Mouse (Mus musculus): ENCODE results near the gene Agap2. TPM values are rescaled to one million over a fixed set of nuclear protein-coding genes. Genes with fewer than 3 reads are reported as not detected.

Agap2 gene
- total and polyA plus RNA-seq, 2 experiments = 0.28 to 0.55 TPM

DNA sequence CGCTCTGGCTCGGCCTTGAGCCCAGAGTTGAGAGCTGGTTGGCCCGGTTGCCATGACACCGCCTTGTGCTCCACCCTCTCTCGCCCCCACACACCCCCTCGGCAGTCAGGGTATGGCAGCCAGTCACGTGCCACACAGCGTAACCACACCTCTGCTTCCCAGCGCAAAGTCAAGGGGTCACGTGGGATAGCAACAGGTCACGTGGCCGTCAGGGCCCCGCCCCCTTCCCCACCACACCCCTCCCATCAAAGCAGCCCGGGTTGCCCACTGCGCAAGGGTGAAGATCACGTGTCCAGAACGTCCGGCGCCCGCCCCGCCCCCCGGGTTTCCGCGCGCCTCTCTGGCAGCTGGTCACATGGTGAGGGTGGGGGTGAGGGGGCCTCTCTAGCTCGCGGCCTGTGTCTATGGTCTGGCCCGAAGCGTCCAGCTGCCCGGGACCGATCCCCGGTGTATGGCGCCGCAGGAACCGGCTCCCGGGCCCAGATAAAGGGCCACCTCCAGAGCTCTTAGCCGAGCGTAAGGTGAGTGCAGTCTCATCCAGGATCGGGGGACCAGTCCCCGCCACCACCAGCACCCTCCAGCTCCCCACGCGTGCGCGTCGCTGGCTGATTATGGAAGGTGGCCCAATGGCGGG lies 11.7 kb upstream of the Agap2 start, which contains the start of gene Cdk4:
Cdk4 (plus strand) TSS at position 296 of the 634 bp plus-strand sequence.
- TF ChIP-seq CTCF (IDR thresholded peaks at IDR 0.05; ENCODE audit: low read depth, low read length) (no peak), POLR2A (IDR thresholded peaks at IDR 0.05; ENCODE audit: extremely low read depth, insufficient read depth, low read length) (peak; percentile 67; the same call in 1 of the 2 replicates)
- H3K27ac ChIP-seq (replicated peaks; ENCODE audit: insufficient read depth, low read depth, low read length) = peak within 1 kb of the TSS; percentile 74
- under 1% methylated on average over 46 of the region's 46 CpGs for WGBS
- H3K4me1 ChIP-seq (ENCODE audit: control insufficient read depth, insufficient read depth, low read length) = peaks cover 11% of the 10 kb centered on the region
- H3K27me3 ChIP-seq (ENCODE audit: control insufficient read depth, insufficient read depth, low read length) = no peaks in the 10 kb centered on the region
- H3K9ac ChIP-seq (ENCODE audit: low read depth, low read length) = peak within 1 kb of the TSS; percentile 87
- peak; percentile 92 for DNase-seq (ENCODE audit: extremely low read depth, low read depth, low spot score)
- H3K79me2 ChIP-seq (ENCODE audit: control insufficient read depth, insufficient read depth, low read length) = peaks cover 5% of the 10 kb centered on the region; the same call in 1 of the 2 replicates
- H3K4me3 ChIP-seq (ENCODE audit: insufficient read depth, low read depth, low read length) = peak within 1 kb of the TSS; percentile 87
- H3K36me3 ChIP-seq (ENCODE audit: control insufficient read depth, insufficient read depth, low read length) = peaks cover 20% of the 10 kb centered on the region

- no peaks in the 10 kb centered on the region for H3K27me3 ChIP-seq (ENCODE audit: control insufficient read depth, insufficient read depth, low read length)
- TF ChIP-seq POLR2A (IDR thresholded peaks at IDR 0.05; ENCODE audit: extremely low read depth, insufficient read depth, low read length) (no peak), CTCF (IDR thresholded peaks at IDR 0.05; ENCODE audit: low read depth, low read length) (no peak)
- peak overlapping the region; percentile 87 for H3K9ac ChIP-seq (ENCODE audit: low read depth, low read length)
- peaks cover 15% of the 10 kb centered on the region for H3K4me1 ChIP-seq (ENCODE audit: control insufficient read depth, insufficient read depth, low read length)
- peaks cover 22% of the 10 kb centered on the region for H3K36me3 ChIP-seq (ENCODE audit: control insufficient read depth, insufficient read depth, low read length)
- peaks cover 8% of the 10 kb centered on the region; the same call in 1 of the 2 replicates for H3K79me2 ChIP-seq (ENCODE audit: control insufficient read depth, insufficient read depth, low read length)
- 10% methylated on average over 37 of the region's 37 CpGs for WGBS
- H3K27ac ChIP-seq (replicated peaks; ENCODE audit: insufficient read depth, low read depth, low read length) = peak overlapping the region; percentile 74
- no peak for DNase-seq (ENCODE audit: extremely low read depth, low read depth, low spot score)
- peak overlapping the region; percentile 87 for H3K4me3 ChIP-seq (ENCODE audit: insufficient read depth, low read depth, low read length)
Observed at GRCm38 (mm10) chr10:127063913-127064870, 10.9 kb upstream of the Agap2 start.

DNA sequence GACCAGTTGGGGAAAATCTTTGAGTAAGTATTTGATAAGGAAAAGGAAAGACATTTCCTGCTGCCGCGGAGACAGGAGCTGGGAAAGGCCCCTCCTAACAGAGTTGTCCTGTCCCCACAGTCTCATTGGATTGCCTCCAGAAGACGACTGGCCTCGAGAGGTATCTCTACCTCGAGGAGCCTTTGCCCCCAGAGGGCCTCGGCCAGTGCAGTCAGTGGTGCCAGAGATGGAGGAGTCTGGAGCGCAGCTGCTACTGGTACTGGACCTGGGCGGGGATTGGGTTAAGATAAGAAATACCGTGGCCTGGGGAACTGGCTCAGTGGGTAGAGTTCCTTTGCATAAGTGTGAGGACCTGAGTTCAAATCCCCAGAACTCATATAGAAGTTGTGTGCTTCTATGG lies 9.1 kb upstream of the Agap2 start:
- peaks cover 22% of the 10 kb centered on the region for H3K36me3 ChIP-seq (ENCODE audit: control insufficient read depth, insufficient read depth, low read length)
- no peak for TF ChIP-seq CTCF (IDR thresholded peaks at IDR 0.05; ENCODE audit: low read depth, low read length)
- TF ChIP-seq POLR2A (IDR thresholded peaks at IDR 0.05; ENCODE audit: extremely low read depth, insufficient read depth, low read length) = no peak
- no peak overlapping the region for H3K4me3 ChIP-seq (ENCODE audit: insufficient read depth, low read depth, low read length)
- no peaks in the 10 kb centered on the region for H3K27me3 ChIP-seq (ENCODE audit: control insufficient read depth, insufficient read depth, low read length)
- no peak for DNase-seq (ENCODE audit: extremely low read depth, low read depth, low spot score)
- H3K79me2 ChIP-seq (ENCODE audit: control insufficient read depth, insufficient read depth, low read length) = peaks cover 8% of the 10 kb centered on the region; the same call in 1 of the 2 replicates
- H3K27ac ChIP-seq (replicated peaks; ENCODE audit: insufficient read depth, low read depth, low read length) = no peak overlapping the region
- H3K4me1 ChIP-seq (ENCODE audit: control insufficient read depth, insufficient read depth, low read length) = peaks cover 19% of the 10 kb centered on the region
- H3K9ac ChIP-seq (ENCODE audit: low read depth, low read length) = no peak overlapping the region
- WGBS = 74% methylated on average over 9 of the region's 9 CpGs

DNA sequence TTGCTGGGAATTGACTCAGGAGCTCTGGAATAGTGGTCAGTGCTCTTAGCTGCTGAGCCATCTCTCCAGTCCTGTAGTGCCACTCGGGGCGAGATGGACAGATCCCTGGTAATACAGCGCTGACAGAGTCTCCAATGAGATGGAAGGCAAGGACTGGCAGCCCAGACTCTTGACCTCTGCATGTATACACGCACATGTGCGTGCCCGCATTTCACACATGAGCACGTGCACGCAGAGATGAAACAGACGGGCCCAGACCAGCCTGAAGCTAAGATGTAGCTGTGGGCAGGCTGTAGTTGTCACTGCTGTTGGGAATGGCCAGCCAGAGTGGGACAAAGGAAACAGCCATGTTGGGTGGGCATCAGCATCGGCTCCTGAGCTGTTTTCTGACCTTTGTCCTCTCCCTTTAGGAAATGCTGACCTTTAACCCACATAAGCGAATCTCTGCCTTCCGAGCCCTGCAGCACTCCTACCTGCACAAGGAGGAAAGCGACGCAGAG lies 8.5 kb upstream of the Agap2 start:
- 72% methylated on average over 14 of the region's 14 CpGs for WGBS
- H3K27me3 ChIP-seq (ENCODE audit: control insufficient read depth, insufficient read depth, low read length) = no peaks in the 10 kb centered on the region
- DNase-seq (ENCODE audit: extremely low read depth, low read depth, low spot score) = peak; percentile 57
- TF ChIP-seq POLR2A (IDR thresholded peaks at IDR 0.05; ENCODE audit: extremely low read depth, insufficient read depth, low read length) = no peak
- peak; percentile 13; the same call in 1 of the 2 replicates for TF ChIP-seq CTCF (IDR thresholded peaks at IDR 0.05; ENCODE audit: low read depth, low read length)
- no peak overlapping the region for H3K4me3 ChIP-seq (ENCODE audit: insufficient read depth, low read depth, low read length)
- peak overlapping the region; percentile 25 for H3K27ac ChIP-seq (replicated peaks; ENCODE audit: insufficient read depth, low read depth, low read length)
- peaks cover 22% of the 10 kb centered on the region for H3K4me1 ChIP-seq (ENCODE audit: control insufficient read depth, insufficient read depth, low read length)
- H3K9ac ChIP-seq (ENCODE audit: low read depth, low read length) = no peak overlapping the region
- peaks cover 8% of the 10 kb centered on the region; the same call in 1 of the 2 replicates for H3K79me2 ChIP-seq (ENCODE audit: control insufficient read depth, insufficient read depth, low read length)
- peaks cover 22% of the 10 kb centered on the region for H3K36me3 ChIP-seq (ENCODE audit: control insufficient read depth, insufficient read depth, low read length)

GRCm38 (mm10) chr10:127068360-127069038 lies 6.6 kb upstream of the Agap2 start:
- TF ChIP-seq POLR2A (IDR thresholded peaks at IDR 0.05; ENCODE audit: extremely low read depth, insufficient read depth, low read length) (no peak), CTCF (IDR thresholded peaks at IDR 0.05; ENCODE audit: low read depth, low read length) (no peak)
- peaks cover 22% of the 10 kb centered on the region for H3K4me1 ChIP-seq (ENCODE audit: control insufficient read depth, insufficient read depth, low read length)
- no peaks in the 10 kb centered on the region for H3K27me3 ChIP-seq (ENCODE audit: control insufficient read depth, insufficient read depth, low read length)
- peak overlapping the region; percentile 92 for H3K27ac ChIP-seq (replicated peaks; ENCODE audit: insufficient read depth, low read depth, low read length)
- H3K36me3 ChIP-seq (ENCODE audit: control insufficient read depth, insufficient read depth, low read length) = peaks cover 22% of the 10 kb centered on the region
- peak overlapping the region; percentile 84 for H3K9ac ChIP-seq (ENCODE audit: low read depth, low read length)
- peak overlapping the region; percentile 60 for H3K4me3 ChIP-seq (ENCODE audit: insufficient read depth, low read depth, low read length)
- peak; percentile 21 for DNase-seq (ENCODE audit: extremely low read depth, low read depth, low spot score)
- H3K79me2 ChIP-seq (ENCODE audit: control insufficient read depth, insufficient read depth, low read length) = peaks cover 8% of the 10 kb centered on the region; the same call in 1 of the 2 replicates
- 46% methylated on average over 9 of the region's 9 CpGs for WGBS
